Mouse (Mus musculus) CH12.LX (cell line): ENCODE data around the gene Btbd9. TPM values are rescaled to one million over a fixed set of nuclear protein-coding genes. Genes with fewer than 3 reads are reported as not detected.

Source experiments
- DNase-seq: peaks from one replicate; pipeline ENCODE4 v3.0.0-alpha.2; 2013; ENCODE audit errors: extremely low read depth
- H3K27ac ChIP-seq: 2 replicates; pipeline ENCODE4 v1.5.1; 2012; ENCODE audit warnings: low read depth, mild to moderate bottlenecking, control low read depth, moderate library complexity; ENCODE audit not compliant: insufficient read depth
- H3K27me3 ChIP-seq: replicated peaks from 2 replicates; pipeline ENCODE3; 2012; ENCODE audit warnings: inconsistent platforms
- H3K36me3 ChIP-seq, 2 experiments: replicated peaks in 1 of 2; 2 replicates each; pipeline versions ENCODE3 to v1.6.1; 2012; ENCODE audit warnings: inconsistent platforms in 1 of 2, low read length in 1 of 2, mild to moderate bottlenecking in 1 of 2, mixed read lengths in 1 of 2, moderate library complexity in 1 of 2; ENCODE audit not compliant: control insufficient read depth in 1 of 2, insufficient read depth in 1 of 2
- H3K4me1 ChIP-seq, 2 experiments: 2 replicates each; pipeline ENCODE4 v1.6.1; 2012; ENCODE audit warnings: inconsistent platforms in 1 of 2, moderate library complexity in 1 of 2; ENCODE audit not compliant: insufficient read depth in 2 of 2, control insufficient read depth in 1 of 2
- H3K4me2 ChIP-seq: 2 replicates; pipeline ENCODE4 v1.6.1; 2012; ENCODE audit warnings: low read depth, mild to moderate bottlenecking, control low read depth; ENCODE audit not compliant: poor library complexity, insufficient read depth, severe bottlenecking
- H3K4me3 ChIP-seq, 3 experiments: fragments of 150-350 bp in 1 of 3; sonication (generic) in 1 of 3; replicated peaks in 1 of 3; 2 replicates each; pipeline versions ENCODE3 to v1.5.1; 2011 to 2012; ENCODE audit warnings: low read depth in 2 of 3, low read length in 2 of 3, mild to moderate bottlenecking in 2 of 3, moderate library complexity in 2 of 3, control low read depth in 1 of 3, improper control_type of control experiment in 1 of 3, inconsistent platforms in 1 of 3, mixed read lengths in 1 of 3; ENCODE audit not compliant: poor library complexity in 1 of 3
- H3K79me2 ChIP-seq: replicated peaks from 2 replicates; pipeline ENCODE4 v1.6.1; 2012; ENCODE audit warnings: mild to moderate bottlenecking, moderate library complexity; ENCODE audit not compliant: control insufficient read depth, poor library complexity, insufficient read depth, severe bottlenecking; ENCODE audit errors: extremely low read depth
- H3K9ac ChIP-seq: 2 replicates; pipeline ENCODE4 v1.6.1; 2012; ENCODE audit warnings: low read depth, mild to moderate bottlenecking, control low read depth, moderate library complexity; ENCODE audit not compliant: insufficient read depth
- H3K9me3 ChIP-seq: replicated peaks from 2 replicates; pipeline ENCODE3; 2012; ENCODE audit warnings: low read length, inconsistent platforms, mixed read lengths
- BHLHE40 ChIP-seq: IDR thresholded peaks from 2 replicates; pipeline ENCODE4 v1.6.1; 2011; ENCODE audit warnings: mild to moderate bottlenecking, low read depth, low read length, improper control_type of control experiment
- CHD1 ChIP-seq: IDR thresholded peaks from 2 replicates; pipeline ENCODE4 v1.6.1; 2012; ENCODE audit warnings: low read depth, low read length, improper control_type of control experiment, inconsistent platforms
- CHD2 ChIP-seq: IDR thresholded peaks from 2 replicates; pipeline ENCODE4 v1.6.1; 2011; ENCODE audit warnings: low read length, improper control_type of control experiment
- CTCF ChIP-seq, 2 experiments: IDR thresholded peaks in 1 of 2; conservative IDR thresholded peaks in 1 of 2; 2 replicates each; pipeline ENCODE4 v1.5.1; 2011 to 2012; ENCODE audit warnings: low read depth in 2 of 2, low read length in 2 of 2, improper control_type of control experiment in 1 of 2, inconsistent platforms in 1 of 2, mild to moderate bottlenecking in 1 of 2, moderate library complexity in 1 of 2
- ETS1 ChIP-seq: conservative IDR thresholded peaks from 2 replicates; pipeline ENCODE4 v1.6.1; 2012; ENCODE audit warnings: low read depth, mild to moderate bottlenecking, inconsistent platforms, low read length, improper control_type of control experiment, moderate library complexity
- GABPA ChIP-seq: IDR thresholded peaks from 2 replicates; pipeline ENCODE4 v1.6.1; 2012; ENCODE audit warnings: low read depth, low read length, improper control_type of control experiment, inconsistent platforms; ENCODE audit not compliant: insufficient replicate concordance
- HCFC1 ChIP-seq: IDR thresholded peaks from 2 replicates; pipeline ENCODE4 v1.6.1; 2012; ENCODE audit warnings: low read depth, mild to moderate bottlenecking, inconsistent platforms, low read length, improper control_type of control experiment
- IRF4 ChIP-seq: IDR thresholded peaks from 2 replicates; pipeline ENCODE4 v1.6.1; 2014; ENCODE audit warnings: low read depth, mild to moderate bottlenecking, inconsistent platforms, low read length, improper control_type of control experiment
- JUN ChIP-seq: IDR thresholded peaks from 2 replicates; pipeline ENCODE4 v1.6.1; 2011; ENCODE audit warnings: low read depth, mild to moderate bottlenecking, low read length, improper control_type of control experiment, moderate library complexity; ENCODE audit not compliant: insufficient read depth
- KAT2A ChIP-seq: IDR thresholded peaks from 2 replicates; pipeline ENCODE4 v1.6.1; 2012; ENCODE audit warnings: low read length, improper control_type of control experiment, inconsistent platforms; ENCODE audit not compliant: insufficient replicate concordance
- MAZ ChIP-seq: IDR thresholded peaks from 2 replicates; pipeline ENCODE4 v1.6.1; 2012; ENCODE audit warnings: low read depth, mild to moderate bottlenecking, inconsistent platforms, low read length, improper control_type of control experiment, moderate library complexity
- MXI1 ChIP-seq: IDR thresholded peaks from 2 replicates; pipeline ENCODE4 v1.6.1; 2011; ENCODE audit warnings: mild to moderate bottlenecking, low read depth, low read length, improper control_type of control experiment
- MYC ChIP-seq: IDR thresholded peaks from 2 replicates; pipeline ENCODE4 v1.6.1; 2011; ENCODE audit warnings: low read depth, mild to moderate bottlenecking, improper control_type of control experiment, low read length
- NRF1 ChIP-seq: IDR thresholded peaks from 2 replicates; pipeline ENCODE4 v1.6.1; 2014; ENCODE audit warnings: low read depth, mild to moderate bottlenecking, inconsistent platforms, low read length, improper control_type of control experiment, moderate library complexity
- PAX5 ChIP-seq: IDR thresholded peaks from 2 replicates; pipeline ENCODE4 v1.6.1; 2012; ENCODE audit warnings: low read length, inconsistent platforms, mixed read lengths
- POLR2A ChIP-seq: IDR thresholded peaks from 2 replicates; pipeline ENCODE4 v1.6.1; 2011; ENCODE audit warnings: low read depth, mild to moderate bottlenecking, improper control_type of control experiment, low read length
- RAD21 ChIP-seq: IDR thresholded peaks from 2 replicates; pipeline ENCODE4 v1.6.1; 2011; ENCODE audit warnings: low read depth, mild to moderate bottlenecking, low read length, improper control_type of control experiment, moderate library complexity
- SIN3A ChIP-seq: IDR thresholded peaks from 2 replicates; pipeline ENCODE4 v1.6.1; 2012; ENCODE audit warnings: low read length, improper control_type of control experiment, inconsistent platforms
- SMC3 ChIP-seq: IDR thresholded peaks from 2 replicates; pipeline ENCODE4 v1.6.1; 2011; ENCODE audit warnings: low read depth, low read length, improper control_type of control experiment
- TBP ChIP-seq: conservative IDR thresholded peaks from 2 replicates; pipeline ENCODE4 v1.6.1; 2011; ENCODE audit warnings: low read depth, low read length, improper control_type of control experiment
- TCF12 ChIP-seq: IDR thresholded peaks from 2 replicates; pipeline ENCODE4 v1.6.1; 2014; ENCODE audit warnings: low read depth, mild to moderate bottlenecking, inconsistent platforms, low read length, improper control_type of control experiment
- UBTF ChIP-seq: IDR thresholded peaks from 2 replicates; pipeline ENCODE4 v1.6.1; 2012; ENCODE audit warnings: low read depth, mild to moderate bottlenecking, inconsistent platforms, low read length, improper control_type of control experiment, moderate library complexity
- USF1 ChIP-seq: IDR thresholded peaks from 2 replicates; pipeline ENCODE4 v1.6.1; 2014; ENCODE audit warnings: low read depth, mild to moderate bottlenecking, inconsistent platforms, low read length, improper control_type of control experiment
- USF2 ChIP-seq: conservative IDR thresholded peaks from 2 replicates; pipeline ENCODE4 v1.6.1; 2011; ENCODE audit warnings: low read depth, low read length, improper control_type of control experiment
- ZC3H11A ChIP-seq: IDR thresholded peaks from 2 replicates; pipeline ENCODE4 v1.6.1; 2012; ENCODE audit warnings: low read depth, mild to moderate bottlenecking, inconsistent platforms, low read length, improper control_type of control experiment
- ZKSCAN1 ChIP-seq: IDR thresholded peaks from 2 replicates; pipeline ENCODE4 v1.6.1; 2012; ENCODE audit warnings: low read depth, inconsistent platforms, low read length, improper control_type of control experiment, borderline replicate concordance
- ZNF384 ChIP-seq: IDR thresholded peaks from 2 replicates; pipeline ENCODE4 v1.6.1; 2012; ENCODE audit warnings: low read depth, low read length, improper control_type of control experiment, inconsistent platforms
- dilution Hi-C: fragments of 300-500 bp; cut with MboI; formaldehyde crosslinking; loops from 2 replicates; pipeline ENCODE4 v1.14.3; 2020; ENCODE audit warnings: low sequenced_read_pairs; ENCODE audit not compliant: extremely low pct_unique_long_range_greater_than_20kb, extremely low pct_ligation_motif_present
- in situ Hi-C: fragments of 300-500 bp; cut with MboI; formaldehyde crosslinking; loops from 3 replicates; pipeline ENCODE4 v1.14.3; 2019; ENCODE audit warnings: low sequenced_read_pairs, low pct_ligation_motif_present, low pct_unique_long_range_greater_than_20kb, mixed read lengths
- polyA plus RNA-seq: library from polyadenylated mRNA; unstranded; fragments of >175 nt; gene quantifications from 2 replicates; pipeline ENCODE4 v1.2.1, GENCODE M21; 2012; ENCODE audit warnings: low read depth; ENCODE audit not compliant: insufficient read length
- total RNA-seq, 2 experiments: library from RNA; depleted of rRNA; stranded (reverse); fragments of 300-350 nt in 1 of 2; fragments of >200 nt in 1 of 2; gene quantifications; 2 replicates each; pipeline ENCODE4 v1.2.3; 2012 to 2014

Gene Btbd9
- total and polyA plus RNA-seq, 3 experiments = 19.3 to 25.4 (median 20.0) TPM

DNA sequence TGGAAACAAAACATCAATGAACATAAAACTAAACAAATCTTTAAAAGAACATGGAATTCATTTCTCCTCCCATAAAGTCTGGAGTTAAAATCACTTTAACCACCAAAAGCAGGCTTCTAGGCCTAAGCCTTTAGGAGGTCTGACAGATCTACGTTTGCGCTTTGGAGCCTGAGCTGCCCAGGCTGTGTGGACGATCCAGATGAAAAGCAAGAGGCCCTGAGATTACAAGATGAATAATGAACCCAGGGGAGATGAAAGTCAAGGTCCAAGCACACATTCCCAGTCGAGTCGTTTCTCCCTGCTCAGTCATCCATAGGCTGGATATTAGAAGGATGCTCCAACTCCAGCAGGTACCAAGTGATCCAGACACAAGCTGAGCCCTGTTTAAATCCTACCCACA is 39.6 kb downstream of the Btbd9 start:
- no peak overlapping the region for H3K27ac ChIP-seq
- no peaks in the 10 kb centered on the region for H3K79me2 ChIP-seq
- H3K4me3 ChIP-seq = no peak overlapping the region
- no peak for DNase-seq
- TF ChIP-seq SMC3 (no peak), MAZ (no peak), RAD21 (no peak), UBTF (no peak), IRF4 (no peak), BHLHE40 (no peak), HCFC1 (no peak), MYC (no peak), ZKSCAN1 (no peak), ZC3H11A (no peak), CTCF (conservative IDR thresholded peaks at IDR 0.05 in 1 of 2, IDR thresholded peaks at IDR 0.05 in 1 of 2; ENCODE audit: low read depth in 2 of 2, low read length in 2 of 2) (no peak), KAT2A (no peak), CHD2 (no peak)
- in situ Hi-C loops = no loop called here
- no peak overlapping the region for H3K9ac ChIP-seq
- dilution Hi-C loops = no loop called here
- H3K4me2 ChIP-seq = no peak overlapping the region
- H3K27me3 ChIP-seq = no peaks in the 10 kb centered on the region
- no peaks in the 10 kb centered on the region for H3K36me3 ChIP-seq
- H3K4me1 ChIP-seq = peaks cover 0 to 4% of the 10 kb centered on the region in 2 experiments; a peak in 1 of 4 replicates
- H3K9me3 ChIP-seq = no peaks in the 10 kb centered on the region

DNA sequence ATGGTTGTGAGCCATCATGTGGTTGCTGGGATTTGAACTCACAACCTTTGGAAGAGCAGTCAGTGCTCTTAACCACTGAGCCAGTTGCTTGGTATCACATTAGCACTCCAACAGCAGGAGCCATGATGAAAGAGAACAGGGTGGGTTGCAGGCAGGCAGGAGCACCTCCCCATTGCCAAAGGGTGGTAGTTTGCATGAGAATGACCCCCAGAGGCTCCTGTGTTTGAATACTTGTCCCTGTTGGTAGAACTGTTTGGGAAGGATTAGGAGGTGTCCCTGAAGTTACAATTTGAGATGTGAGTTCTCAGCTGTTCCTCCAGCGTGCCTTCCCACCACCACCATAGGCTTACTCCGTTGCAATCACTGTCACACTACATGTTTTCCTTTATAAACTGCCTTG is 43.2 kb downstream of the Btbd9 start:
- Histone ChIP-seq H3K9me3 (no peaks in the 10 kb centered on the region), H3K4me3 (no peak overlapping the region), H3K9ac (no peak overlapping the region), H3K79me2 (no peaks in the 10 kb centered on the region), H3K4me2 (no peak overlapping the region), H3K27me3 (no peaks in the 10 kb centered on the region), H3K4me1 (peaks cover 0 to 11% of the 10 kb centered on the region in 2 experiments; a peak in 2 of 4 replicates), H3K36me3 (peaks cover 0 to 4% of the 10 kb centered on the region in 2 experiments), H3K27ac (no peak overlapping the region)
- dilution Hi-C loops = no loop called here
- in situ Hi-C loops = no loop called here
- DNase-seq = no peak
- no peak for TF ChIP-seq USF2
- TF ChIP-seq NRF1 = no peak
- no peak for TF ChIP-seq MXI1

DNA sequence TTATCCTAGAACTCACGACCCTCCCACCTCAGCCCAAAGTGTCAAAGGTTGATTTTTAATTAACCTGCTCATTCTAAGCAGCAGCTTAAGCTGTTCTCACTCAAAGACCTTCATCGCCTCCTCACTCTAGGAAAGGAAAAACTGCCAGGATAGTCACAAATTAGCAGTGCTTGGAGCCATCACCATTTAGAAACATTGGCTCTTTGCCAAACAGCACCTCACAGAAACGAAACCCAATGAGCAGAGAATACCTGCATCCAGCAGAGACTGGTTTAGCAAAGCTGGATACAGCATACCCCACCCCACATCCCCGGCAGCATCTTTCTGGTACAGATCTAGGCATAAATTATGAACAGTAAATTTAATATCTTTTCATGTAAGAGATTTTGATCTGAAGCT is 45.7 kb downstream of the Btbd9 start:
- no peaks in the 10 kb centered on the region for H3K27me3 ChIP-seq
- no peak overlapping the region for H3K9ac ChIP-seq
- H3K79me2 ChIP-seq = no peaks in the 10 kb centered on the region
- H3K36me3 ChIP-seq = peaks cover 5 to 22% of the 10 kb centered on the region in 2 experiments
- no peak overlapping the region for H3K4me3 ChIP-seq
- DNase-seq = no peak
- H3K27ac ChIP-seq = no peak overlapping the region
- H3K9me3 ChIP-seq = no peaks in the 10 kb centered on the region
- dilution Hi-C loops = no loop called here
- no peak overlapping the region for H3K4me2 ChIP-seq
- no peak for TF ChIP-seq PAX5
- TF ChIP-seq JUN = no peak
- no peak for TF ChIP-seq ETS1
- no peak for TF ChIP-seq CHD1
- TF ChIP-seq ZNF384 = no peak
- no peak for TF ChIP-seq GABPA
- no peak for TF ChIP-seq POLR2A
- no peak for TF ChIP-seq SIN3A
- no peak for TF ChIP-seq MXI1
- no peak for TF ChIP-seq TCF12
- no peak for TF ChIP-seq MAZ
- TF ChIP-seq IRF4 = no peak
- TF ChIP-seq TBP = no peak
- no peak for TF ChIP-seq USF2
- TF ChIP-seq USF1 = no peak
- H3K4me1 ChIP-seq = peaks cover 0 to 11% of the 10 kb centered on the region in 2 experiments; a peak in 2 of 4 replicates
- in situ Hi-C loops = no loop called here
